Mouse (Mus musculus) midbrain, embryonic 14.5 days (tissue): ENCODE results near the gene Klc3. TPM values are rescaled to one million over a fixed set of nuclear protein-coding genes. Genes with fewer than 3 reads are reported as not detected.

Source experiments
- ATAC-seq: fragments of 200-750 bp; cut with Nextera tagmentation; 2 replicates; pipeline ENCODE4 v1.8.0; 2017; ENCODE audit warnings: moderate number of reproducible peaks, moderate library complexity; ENCODE audit not compliant: low FRiP score, low TSS enrichment
- DNase-seq: peaks from one replicate; pipeline ENCODE4 v3.0.0-alpha.2; 2015
- H3K27ac ChIP-seq: fragments of 300-500 bp; sonication (generic); replicated peaks from 2 replicates; pipeline ENCODE4 v1.5.1; 2014; ENCODE audit warnings: mild to moderate bottlenecking, low read depth, low read length, moderate library complexity
- H3K27me3 ChIP-seq: fragments of 300-500 bp; sonication (generic); 2 replicates; pipeline ENCODE4 v1.6.1; 2014; ENCODE audit warnings: low read length, control low read depth, mixed read lengths; ENCODE audit not compliant: control insufficient read depth, insufficient read depth
- H3K36me3 ChIP-seq: fragments of 300-500 bp; sonication (generic); 2 replicates; pipeline ENCODE4 v1.6.1; 2014; ENCODE audit warnings: low read length, control low read depth; ENCODE audit not compliant: control insufficient read depth, insufficient read depth
- H3K4me1 ChIP-seq: fragments of 300-500 bp; sonication (generic); 2 replicates; pipeline ENCODE4 v1.6.1; 2014; ENCODE audit warnings: mild to moderate bottlenecking, antibody characterized with exemption, low read length, control low read depth; ENCODE audit not compliant: control insufficient read depth, insufficient read depth
- H3K4me2 ChIP-seq: fragments of 300-500 bp; sonication (generic); 2 replicates; pipeline ENCODE4 v1.6.1; 2014; ENCODE audit warnings: mild to moderate bottlenecking, low read length, moderate library complexity
- H3K4me3 ChIP-seq: fragments of 300-500 bp; sonication (generic); replicated peaks from 2 replicates; pipeline ENCODE4 v1.5.1; 2014; ENCODE audit warnings: low read depth, low read length
- H3K9ac ChIP-seq: fragments of 300-500 bp; sonication (generic); replicated peaks from 2 replicates; pipeline ENCODE4 v1.6.1; 2014; ENCODE audit warnings: mild to moderate bottlenecking, low read length, moderate library complexity
- H3K9me3 ChIP-seq: fragments of 300-500 bp; sonication (generic); 2 replicates; pipeline ENCODE4 v1.6.1; 2016; ENCODE audit warnings: low read length, control low read depth, mixed read lengths; ENCODE audit not compliant: control insufficient read depth
- WGBS: fragments of 180-500 bp; shearing (Covaris S2); extraction: QIAGEN DNeasy Blood & Tissue Kit; methylation state at CpG from one replicate; pipeline ENCODE4 v1.1.7; 2014; 5-methylcytosine and 5-hydroxymethylcytosine counted together
- polyA plus RNA-seq: library from polyadenylated mRNA; unstranded; fragments of >200 nt; fragmentation: Nextera tagmentation; extraction: Ambion mirVana; gene quantifications from 2 replicates; pipeline ENCODE4 v1.2.1, GENCODE M21; 2014

Gene Klc3
- polyA plus RNA-seq, 1 experiment from 2014 or later: 0.36 TPM

DNA sequence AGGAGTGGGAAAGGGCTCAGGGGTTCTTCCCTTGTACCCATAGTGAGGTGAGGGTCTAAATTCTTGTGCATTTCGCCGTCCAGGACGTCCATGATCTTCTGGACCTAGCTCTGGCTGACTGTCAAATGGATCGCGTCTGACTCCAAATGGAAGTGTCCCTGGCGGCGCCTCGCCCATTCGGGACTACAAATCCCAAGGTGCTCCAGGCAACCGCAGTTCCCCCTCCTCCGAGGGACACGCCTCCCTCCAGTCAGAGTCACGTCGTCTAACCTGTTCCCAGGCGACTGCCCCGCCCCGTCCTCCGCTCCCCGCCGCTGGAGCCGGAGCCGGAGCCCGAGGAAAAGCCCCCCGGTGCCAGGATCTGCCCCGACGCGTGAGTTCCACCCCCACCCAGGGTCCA, 43.0 kb downstream of the Klc3 start:
- H3K27me3 ChIP-seq: 0 out of 2 replicates have a peak, but pooled peaks cover 6% of the 10 kb centered on the region
- under 1% methylated on average over 27 of the region's 27 CpGs for WGBS
- H3K9ac ChIP-seq: peak overlapping the region; percentile 38; the same call in 1 of the 2 replicates
- H3K9me3 ChIP-seq: no peaks in the 10 kb centered on the region
- H3K4me2 ChIP-seq: peak overlapping the region; percentile 97
- peaks cover 26% of the 10 kb centered on the region for H3K4me1 ChIP-seq
- ATAC-seq (peak; percentile 59), DNase-seq (peak; percentile 89)
- H3K36me3 ChIP-seq: peaks cover 16% of the 10 kb centered on the region
- peak overlapping the region; percentile 70 for H3K4me3 ChIP-seq
- H3K27ac ChIP-seq: no peak overlapping the region

- peak; percentile 76 for DNase-seq
- H3K4me2 ChIP-seq: peak overlapping the region; percentile 97
- peak; percentile 55 for ATAC-seq
- H3K9me3 ChIP-seq: no peaks in the 10 kb centered on the region
- H3K9ac ChIP-seq: peak overlapping the region; percentile 59; the same call in 1 of the 2 replicates
- H3K27me3 ChIP-seq: 0 out of 2 replicates have a peak, but pooled peaks cover 6% of the 10 kb centered on the region
- under 1% methylated on average over 45 of the region's 45 CpGs for WGBS
- peaks cover 21% of the 10 kb centered on the region for H3K36me3 ChIP-seq
- H3K4me3 ChIP-seq: peak overlapping the region; percentile 70
- H3K27ac ChIP-seq: no peak overlapping the region
- H3K4me1 ChIP-seq: peaks cover 26% of the 10 kb centered on the region
Measured at GRCm38 (mm10) chr7:19359892-19360641, 43.8 kb downstream of the Klc3 start.

DNA sequence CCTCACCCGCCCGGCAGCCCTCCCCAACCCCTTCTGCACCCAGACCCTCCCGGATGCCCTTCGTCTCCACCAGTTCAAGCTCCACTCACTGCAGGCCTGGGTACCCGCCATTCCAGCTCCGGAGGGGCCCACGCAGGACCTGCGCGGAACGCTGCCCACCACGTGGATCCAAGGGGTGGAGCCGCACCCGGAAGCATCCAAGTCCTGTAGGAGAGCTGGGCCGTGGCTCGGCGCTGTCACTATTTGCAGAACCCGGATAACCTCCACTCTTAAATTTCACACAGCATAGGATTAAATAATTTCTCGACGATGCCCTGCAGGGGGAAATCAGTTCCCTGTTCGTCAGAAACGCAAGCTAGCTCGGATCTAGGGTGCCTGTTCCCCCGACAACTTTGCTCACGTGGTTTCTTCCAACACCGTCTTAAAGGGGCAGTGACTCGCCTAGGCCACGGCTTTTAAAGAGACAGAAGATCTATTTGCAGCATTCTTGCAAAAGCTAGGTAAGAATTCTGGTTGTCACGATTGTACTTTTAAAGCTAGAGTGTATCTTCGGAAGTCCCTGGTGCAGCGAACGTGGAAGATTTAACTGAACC, 44.5 kb downstream of the Klc3 start, which contains the start of the genes Cd3eap and Ppp1r13l:
Gene Cd3eap (minus strand): TSS at position 185 of the 593 bp plus-strand sequence.
Gene Ppp1r13l (plus strand): TSS at position 451 of the 593 bp plus-strand sequence.
- no peaks in the 10 kb centered on the region for H3K9me3 ChIP-seq
- H3K27ac ChIP-seq: no peak within 1 kb of the TSS; the same call in 1 of the 2 replicates
- under 1% methylated on average over 31 of the region's 31 CpGs for WGBS
- 0 out of 2 replicates have a peak, but pooled peaks cover 6% of the 10 kb centered on the region for H3K27me3 ChIP-seq
- peak within 1 kb of the TSS; percentile 59 for H3K9ac ChIP-seq
- DNase-seq: peak; percentile 91
- H3K4me3 ChIP-seq: peak within 1 kb of the TSS; percentile 70
- peak within 1 kb of the TSS; percentile 97 for H3K4me2 ChIP-seq
- ATAC-seq: peak; percentile 84
- peaks cover 27% of the 10 kb centered on the region for H3K36me3 ChIP-seq
- peaks cover 26% of the 10 kb centered on the region for H3K4me1 ChIP-seq

GRCm38 (mm10) chr7:19358634-19359033, 45.3 kb downstream of the Klc3 start:
- peaks cover 31% of the 10 kb centered on the region for H3K36me3 ChIP-seq

DNA sequence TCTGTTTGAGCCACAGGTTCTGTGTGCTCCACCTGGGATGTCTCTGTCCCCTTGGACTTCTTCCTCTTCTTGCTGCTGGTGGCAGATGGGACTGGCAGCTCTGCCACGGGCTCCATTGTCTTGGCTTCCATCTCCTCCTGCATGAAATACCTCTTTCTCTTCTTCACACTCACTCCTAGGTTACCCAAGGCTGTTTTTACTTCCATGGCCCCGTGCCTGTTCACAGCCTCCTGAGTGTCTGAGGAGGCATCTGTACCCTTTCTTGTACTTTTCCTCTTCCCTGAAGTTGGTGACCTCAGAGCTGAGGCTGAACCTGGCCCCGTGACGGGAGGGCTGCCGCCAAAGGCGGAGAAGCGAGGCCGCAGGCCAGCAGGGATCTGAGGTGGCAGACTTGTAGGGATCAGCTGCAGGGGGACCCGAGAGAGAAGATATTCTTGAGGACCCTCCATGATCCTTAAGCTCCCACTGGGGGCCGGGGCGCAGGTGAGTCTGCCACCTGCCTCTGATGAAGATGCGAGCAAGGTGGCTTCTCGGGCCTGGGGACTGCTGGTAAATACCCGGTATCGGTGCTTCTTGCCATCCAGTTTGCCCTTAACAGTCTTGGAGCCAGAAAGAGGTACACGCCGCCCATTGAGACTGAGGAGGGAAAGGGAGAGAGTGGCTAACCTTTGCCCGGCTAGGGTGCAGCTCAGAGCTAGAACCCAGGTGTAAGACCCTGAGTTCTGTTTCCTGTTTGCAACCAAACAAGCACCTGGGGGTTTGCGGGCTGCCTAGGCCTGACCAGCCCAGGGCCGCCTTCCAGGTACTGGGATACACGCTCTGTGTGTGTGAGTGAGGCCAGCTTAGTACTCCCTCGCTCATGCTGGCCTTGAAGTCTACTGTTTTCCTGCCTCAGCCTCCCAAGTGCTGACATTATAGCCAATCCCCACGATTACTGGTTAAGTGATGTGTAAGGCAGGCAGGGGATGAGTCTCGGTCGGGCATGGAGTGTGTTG, 46.2 kb downstream of the Klc3 start:
- Histone ChIP-seq H3K9me3 (no peaks in the 10 kb centered on the region), H3K27me3 (0 out of 2 replicates have a peak, but pooled peaks cover 6% of the 10 kb centered on the region), H3K4me2 (peak overlapping the region; percentile 97), H3K36me3 (peaks cover 40% of the 10 kb centered on the region), H3K4me3 (peak overlapping the region; percentile 70), H3K27ac (no peak overlapping the region), H3K4me1 (peaks cover 26% of the 10 kb centered on the region), H3K9ac (no peak overlapping the region; the same call in 1 of the 2 replicates)
- ATAC-seq (no peak), DNase-seq (no peak)
- 93% methylated on average over 25 of the region's 25 CpGs for WGBS

More at GRCm38 (mm10) chr7:19358634-19359033, 45.3 kb downstream of the Klc3 start:
- no peak overlapping the region for H3K27ac ChIP-seq
- DNase-seq (no peak), ATAC-seq (no peak)
- H3K4me2 ChIP-seq: peak overlapping the region; percentile 97
- H3K4me1 ChIP-seq: peaks cover 26% of the 10 kb centered on the region
- WGBS: 25% methylated on average over 13 of the region's 13 CpGs
- 0 out of 2 replicates have a peak, but pooled peaks cover 6% of the 10 kb centered on the region for H3K27me3 ChIP-seq
- H3K9me3 ChIP-seq: no peaks in the 10 kb centered on the region
- peak overlapping the region; percentile 59 for H3K9ac ChIP-seq
- H3K4me3 ChIP-seq: peak overlapping the region; percentile 70

DNA sequence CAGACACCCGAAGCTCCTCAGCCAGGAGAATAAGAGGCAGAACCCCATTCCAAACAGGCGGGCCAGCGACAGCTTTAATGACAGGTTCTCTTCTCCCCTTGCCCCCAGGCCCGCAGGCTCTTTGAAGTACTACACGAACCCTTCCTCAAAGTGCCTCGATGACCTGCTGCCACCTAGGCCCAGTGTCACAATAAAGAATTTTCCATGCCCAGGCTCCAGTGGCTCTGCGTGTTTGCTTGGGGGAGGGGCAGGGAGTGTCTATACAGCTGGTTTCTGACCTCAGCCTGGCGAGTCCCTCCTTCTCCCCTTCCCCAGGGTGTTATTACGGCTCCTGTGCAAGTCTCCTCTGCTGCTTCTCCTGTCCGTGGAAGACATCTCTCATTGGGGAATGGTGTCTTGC, 47.6 kb downstream of the Klc3 start:
- Histone ChIP-seq H3K9ac (no peak overlapping the region), H3K27me3 (0 out of 2 replicates have a peak, but pooled peaks cover 2% of the 10 kb centered on the region), H3K27ac (no peak overlapping the region), H3K4me2 (no peak overlapping the region), H3K9me3 (no peaks in the 10 kb centered on the region), H3K36me3 (peaks cover 52% of the 10 kb centered on the region), H3K4me3 (no peak overlapping the region), H3K4me1 (peaks cover 20% of the 10 kb centered on the region)
- 82% methylated on average over 10 of the region's 10 CpGs for WGBS
- no peak for DNase-seq
- no peak for ATAC-seq

- Histone ChIP-seq H3K4me2 (no peak overlapping the region), H3K4me1 (peaks cover 9% of the 10 kb centered on the region), H3K9me3 (no peaks in the 10 kb centered on the region), H3K9ac (no peak overlapping the region), H3K27ac (no peak overlapping the region), H3K4me3 (no peak overlapping the region), H3K27me3 (no peaks in the 10 kb centered on the region), H3K36me3 (peaks cover 62% of the 10 kb centered on the region)
- DNase-seq (no peak), ATAC-seq (no peak)
- WGBS: 89% methylated on average over 5 of the region's 5 CpGs
Measured at GRCm38 (mm10) chr7:19354991-19355390, 48.9 kb downstream of the Klc3 start.

GRCm38 (mm10) chr7:19350221-19350620, 53.7 kb downstream of the Klc3 start:
- DNase-seq (no peak), ATAC-seq (no peak)
- Histone ChIP-seq H3K36me3 (peaks cover 61% of the 10 kb centered on the region), H3K4me3 (no peak overlapping the region), H3K9ac (no peak overlapping the region), H3K4me2 (no peak overlapping the region), H3K9me3 (no peaks in the 10 kb centered on the region), H3K4me1 (peaks cover 8% of the 10 kb centered on the region), H3K27me3 (no peaks in the 10 kb centered on the region), H3K27ac (no peak overlapping the region)
- 98% methylated on average over 8 of the region's 8 CpGs for WGBS
